Mouse (Mus musculus) adrenal gland, postnatal 36 days (tissue): ENCODE data around the gene 4632433K11Rik. TPM values are rescaled to one million over a fixed set of nuclear protein-coding genes. Genes with fewer than 3 reads are reported as not detected.

Source experiments
- total RNA-seq, 2 experiments: library from RNA; stranded (reverse); gene quantifications; 2 replicates each; pipeline ENCODE4 v1.2.3; 2021

The 4632433K11Rik gene
- total RNA-seq, 2 experiments from 2014 or later = not detected

Other genes with a start within 250 kb of the 4632433K11Rik start
- gene Tmem238, start 244.5 kb upstream of the 4632433K11Rik start, total RNA-seq = 10 to 100 TPM in 1 of 2 experiments, 1 to 10 TPM in 1; 8.2 to 15.0 TPM
- gene Rpl28, start 241.2 kb upstream of the 4632433K11Rik start, total RNA-seq = 1,000 to 10,000 TPM in 1 of 2 experiments, 100 to 1,000 TPM in 1; 989 to 1,001 TPM
- 100 to 1,000 TPM; 123 to 125 TPM for gene Ube2s, start 221.5 kb upstream of the 4632433K11Rik start, total RNA-seq
- under 1 TPM; 0.86 to 0.93 TPM for gene Shisa7, start 189.4 kb upstream of the 4632433K11Rik start, total RNA-seq
- 10 to 100 TPM in 1 of 2 experiments, 1 to 10 TPM in 1; 9.2 to 23.4 TPM for gene Isoc2b, start 163.9 kb upstream of the 4632433K11Rik start, total RNA-seq
- gene Isoc2a, start 157.0 kb upstream of the 4632433K11Rik start, total RNA-seq = 10 to 100 TPM; 23.5 to 47.3 TPM
- gene Gm36210, start 127.6 kb upstream of the 4632433K11Rik start, total RNA-seq = not detected
- 10 to 100 TPM; 13.7 to 15.5 TPM for gene Zfp628, start 118.9 kb upstream of the 4632433K11Rik start, total RNA-seq
- 10 to 100 TPM in 1 of 2 experiments, 1 to 10 TPM in 1; 7.1 to 11.5 TPM for gene Nat14, start 112.1 kb upstream of the 4632433K11Rik start, total RNA-seq
- 1 to 10 TPM; 1.7 to 2.7 TPM for gene Ssc5d, start 108.3 kb upstream of the 4632433K11Rik start, total RNA-seq
- gene Sbk2, start 69.7 kb upstream of the 4632433K11Rik start, total RNA-seq = under 1 TPM; 0.36 to 0.89 TPM
- under 1 TPM; 0.23 to 0.50 TPM for gene Sbk3, start 63.0 kb upstream of the 4632433K11Rik start, total RNA-seq
- gene Zfp579, start 38.0 kb upstream of the 4632433K11Rik start, total RNA-seq = 10 to 100 TPM; 16.5 to 16.8 TPM
- gene Zfp524, start 19.7 kb upstream of the 4632433K11Rik start, total RNA-seq = 10 to 100 TPM in 1 of 2 experiments, 1 to 10 TPM in 1; 8.7 to 14.0 TPM
- gene Fiz1, start 19.4 kb upstream of the 4632433K11Rik start, total RNA-seq = 10 to 100 TPM; 23.5 to 31.5 TPM
- not detected for gene Gm44973, start 18.6 kb upstream of the 4632433K11Rik start, total RNA-seq
- gene Zfp865, start 13.7 kb upstream of the 4632433K11Rik start, total RNA-seq = 10 to 100 TPM; 22.1 to 24.1 TPM
- gene Ccdc106, start 13.6 kb upstream of the 4632433K11Rik start, total RNA-seq = 1 to 10 TPM in 1 of 2 experiments, under 1 TPM in 1; 0.96 to 1.4 TPM
- gene Zfp784, start 4.3 kb downstream of the 4632433K11Rik start, total RNA-seq = 1 to 10 TPM; 3.8 to 4.5 TPM
- 1 to 10 TPM; 6.4 to 9.3 TPM for gene Zfp580, start 17.4 kb downstream of the 4632433K11Rik start, total RNA-seq
- 100 to 1,000 TPM; 143 to 180 TPM for gene U2af2, start 28.0 kb downstream of the 4632433K11Rik start, total RNA-seq
- 100 to 1,000 TPM; 146 to 155 TPM for gene Epn1, start 46.1 kb downstream of the 4632433K11Rik start, total RNA-seq
- gene Rfpl4, start 82.8 kb downstream of the 4632433K11Rik start, total RNA-seq = under 1 TPM in 1 of 2 experiments, not detected in 1; 0.56 TPM
- gene Rasl2-9, start 91.8 kb downstream of the 4632433K11Rik start, total RNA-seq = 1 to 10 TPM; 1.3 to 1.4 TPM
- gene Vmn1r55, start 115.6 kb downstream of the 4632433K11Rik start, total RNA-seq = not detected
- not detected for gene Vmn1r56, start 162.6 kb downstream of the 4632433K11Rik start, total RNA-seq
- gene Vmn1r57, start 184.4 kb downstream of the 4632433K11Rik start, total RNA-seq = not detected